Mouse (Mus musculus): ENCODE measurements around the gene Iqsec1. TPM values are rescaled to one million over a fixed set of nuclear protein-coding genes. Genes with fewer than 3 reads are reported as not detected.

The Iqsec1 gene
- total RNA-seq, 4 experiments from 2014 or later: 164 to 183 (median 169) TPM

DNA sequence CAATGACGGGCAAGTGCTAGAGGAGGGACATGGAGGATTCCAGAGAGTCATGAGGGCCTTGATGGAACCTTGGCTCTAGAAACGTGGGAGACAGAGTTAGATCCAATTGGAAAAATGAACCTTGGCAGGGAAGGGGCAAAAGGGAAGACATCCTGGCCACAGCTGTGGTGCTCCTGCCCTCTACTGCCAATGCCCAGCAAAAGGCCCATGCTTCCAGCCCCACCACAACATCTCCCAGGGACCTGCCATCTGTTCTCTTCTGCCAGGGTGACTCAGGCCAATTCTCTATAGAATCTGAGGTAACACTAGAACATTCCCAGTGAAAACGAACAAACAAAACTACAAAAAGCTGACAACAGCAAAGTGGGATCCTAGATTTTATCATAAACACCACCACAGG is 173.1 kb downstream of the Iqsec1 start:
- DNase-seq (ENCODE audit: low spot score): no peak

DNA sequence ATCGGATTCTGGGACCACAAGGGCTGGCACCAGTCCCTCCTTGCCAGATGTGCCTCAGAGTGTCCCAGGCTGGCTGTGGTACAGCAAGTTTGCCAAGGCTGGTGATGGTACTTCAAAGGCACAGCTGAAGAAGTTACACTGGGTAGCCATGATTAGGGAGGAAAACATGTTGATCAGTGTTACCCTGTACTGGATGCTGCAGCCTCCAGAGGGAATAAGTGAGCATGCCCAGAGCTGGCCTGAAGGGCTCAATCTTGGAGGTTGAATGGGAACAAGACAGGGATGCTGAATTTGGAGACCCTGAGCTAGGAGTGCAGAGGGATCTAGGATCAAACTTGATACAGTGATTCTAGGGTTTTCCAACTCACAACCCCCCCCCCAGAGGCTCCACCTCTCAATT is 175.0 kb downstream of the Iqsec1 start:
- DNase-seq (ENCODE audit: low spot score): no peak

DNA sequence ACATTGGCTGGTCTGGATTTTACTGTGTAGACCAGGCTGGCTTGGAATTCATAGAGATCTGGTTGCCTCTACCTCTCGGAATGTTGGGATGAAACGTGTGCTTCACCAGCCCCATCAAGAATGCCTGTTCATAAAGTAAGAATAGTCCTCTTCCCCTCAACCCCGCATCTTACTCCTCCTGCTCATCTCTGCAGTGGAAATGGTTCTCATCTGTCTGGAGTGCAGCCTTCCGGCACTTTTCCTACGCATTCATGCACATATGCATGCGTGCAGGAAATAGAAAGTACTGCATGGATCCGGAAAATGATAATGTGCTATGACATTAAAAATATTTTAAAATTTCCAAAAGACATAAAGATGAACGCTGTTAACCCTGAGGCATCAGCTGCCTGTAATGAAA is 175.9 kb downstream of the Iqsec1 start:
- DNase-seq (ENCODE audit: low spot score): no peak

DNA sequence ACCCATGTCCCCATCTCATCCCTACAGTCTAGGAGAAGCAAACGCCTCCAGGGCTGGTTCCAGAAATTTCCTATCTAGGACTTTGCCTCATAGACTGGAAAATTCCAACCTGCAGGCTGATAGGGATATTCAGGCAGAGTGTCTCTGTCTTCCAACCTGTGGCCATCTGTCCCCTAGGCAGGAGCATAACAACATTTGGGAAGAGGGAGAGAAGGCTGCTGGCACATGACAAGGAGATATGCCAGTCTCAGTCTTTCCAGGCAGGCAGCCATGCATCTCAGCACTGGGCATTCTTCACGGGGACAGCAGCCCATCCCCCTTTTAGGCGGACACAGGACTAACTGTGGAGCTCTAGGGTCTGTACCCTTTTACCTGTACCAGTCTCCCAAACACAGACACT is 176.4 kb downstream of the Iqsec1 start:
- peak; percentile 16 for DNase-seq (ENCODE audit: low spot score)

- DNase-seq (ENCODE audit: low spot score): no peak
These were observed 177.9 kb downstream of the Iqsec1 start for GRCm38 (mm10) chr6:90810576-90810975.

- DNase-seq (ENCODE audit: low spot score): peak; percentile 38
These were observed 178.5 kb downstream of the Iqsec1 start for GRCm38 (mm10) chr6:90809960-90810362.

DNA sequence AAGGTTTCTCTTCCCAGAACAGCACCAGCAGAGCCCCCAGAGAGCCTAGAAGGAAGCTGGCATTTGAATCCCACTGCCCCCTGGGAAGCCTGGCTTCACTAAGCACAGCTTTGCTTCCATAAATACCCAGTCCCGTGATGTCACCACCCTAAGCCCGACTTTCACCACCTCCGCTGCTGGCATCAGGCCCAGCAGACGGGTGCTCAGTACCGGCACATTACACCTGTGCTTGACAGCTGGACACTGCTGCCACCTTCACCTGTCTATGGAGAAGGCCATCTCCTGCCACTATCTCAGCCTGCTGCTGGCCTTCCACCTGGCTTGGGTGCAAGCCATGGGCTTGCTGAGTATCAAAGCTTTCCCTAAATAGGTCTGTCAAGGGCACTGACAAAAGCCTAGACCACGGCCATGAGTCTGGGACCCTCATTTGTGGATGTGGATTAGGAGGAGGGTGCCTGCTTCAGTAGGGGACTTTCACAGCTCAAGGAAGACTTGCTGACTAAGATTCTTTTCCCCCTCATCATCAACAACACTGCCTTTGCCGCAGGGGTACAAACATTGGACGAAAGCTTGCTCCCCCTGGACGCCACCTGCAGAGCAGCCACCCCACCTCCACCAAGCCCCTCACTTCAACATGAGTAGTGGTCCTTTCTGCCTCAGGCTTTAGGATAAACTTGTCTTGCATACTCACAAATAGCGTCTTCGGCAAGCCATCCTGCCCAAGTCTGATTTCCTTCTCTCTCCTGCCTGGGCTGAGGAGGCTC is 179.2 kb downstream of the Iqsec1 start:
- DNase-seq (ENCODE audit: low spot score): peak; percentile 13

GRCm38 (mm10) chr6:90808544-90808943 is 179.9 kb downstream of the Iqsec1 start:
- no peak for DNase-seq (ENCODE audit: low spot score)

GRCm38 (mm10) chr6:90808134-90808533 is 180.4 kb downstream of the Iqsec1 start:
- DNase-seq (ENCODE audit: low spot score): no peak

DNA sequence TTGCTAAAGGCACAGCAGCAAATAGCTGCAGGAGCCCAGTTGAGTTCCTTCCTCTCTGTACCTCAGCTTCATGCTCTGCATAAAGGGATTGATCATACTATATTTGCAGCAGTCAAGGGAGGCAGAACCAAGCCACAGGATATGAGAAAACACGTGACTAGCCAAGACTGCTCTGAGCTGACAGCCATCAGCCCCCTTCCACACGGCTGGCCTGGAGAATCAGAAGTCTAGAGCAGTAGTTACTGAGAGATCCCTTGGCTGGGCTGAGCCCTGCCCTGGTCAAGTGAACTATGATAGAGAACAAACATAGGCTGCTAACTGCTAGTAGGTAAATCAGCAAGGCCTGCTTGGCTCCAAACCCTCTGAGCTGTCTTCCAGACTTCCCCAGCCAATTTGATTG is 180.9 kb downstream of the Iqsec1 start:
- DNase-seq (ENCODE audit: low spot score): no peak

DNA sequence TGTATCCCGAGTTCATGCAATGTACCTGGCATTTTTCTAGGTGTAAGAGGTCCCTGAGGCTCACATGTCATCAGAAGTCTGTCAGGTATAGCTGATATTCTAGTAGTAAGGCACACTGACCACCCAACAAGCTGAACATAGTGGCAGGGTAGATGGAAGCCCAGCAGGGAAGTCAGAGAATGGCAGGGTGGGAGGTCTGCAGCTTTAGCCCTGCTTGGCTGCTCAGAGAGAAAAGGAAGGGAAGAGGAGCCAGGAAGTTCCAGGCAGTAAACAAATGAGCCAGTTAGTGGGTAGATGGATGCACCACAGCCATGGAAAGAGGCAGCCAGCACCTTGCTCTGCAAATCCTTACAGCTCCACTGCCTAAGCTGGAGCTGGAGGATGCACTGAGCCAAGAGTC is 181.7 kb downstream of the Iqsec1 start:
- no peak for DNase-seq (ENCODE audit: low spot score)

DNA sequence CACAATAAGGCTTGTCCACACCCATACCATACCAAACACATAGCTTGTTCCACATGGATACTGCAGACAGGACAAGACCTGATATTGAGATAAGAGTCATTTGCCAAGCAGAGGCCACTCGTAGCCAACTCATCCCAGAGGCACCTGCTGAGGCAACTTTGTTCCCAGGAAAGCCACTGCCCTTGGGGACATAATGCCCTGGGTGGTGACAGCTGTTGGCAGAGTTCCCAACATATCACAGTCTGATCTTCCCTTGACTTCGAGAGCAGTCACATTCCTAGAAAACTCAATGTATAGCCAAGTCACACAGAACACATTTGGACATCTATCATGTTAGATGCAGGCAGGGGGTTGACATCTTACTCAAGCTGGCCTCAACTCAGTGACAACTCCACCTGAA is 183.4 kb downstream of the Iqsec1 start:
- DNase-seq (ENCODE audit: low spot score): no peak

GRCm38 (mm10) chr6:90804646-90805045 is 183.8 kb downstream of the Iqsec1 start:
- no peak for DNase-seq (ENCODE audit: low spot score)

- DNase-seq (ENCODE audit: low spot score): no peak
These were observed 185.9 kb downstream of the Iqsec1 start for GRCm38 (mm10) chr6:90802604-90803003.

- no peak for DNase-seq (ENCODE audit: low spot score)
These were observed 186.4 kb downstream of the Iqsec1 start for GRCm38 (mm10) chr6:90802058-90802457.

DNA sequence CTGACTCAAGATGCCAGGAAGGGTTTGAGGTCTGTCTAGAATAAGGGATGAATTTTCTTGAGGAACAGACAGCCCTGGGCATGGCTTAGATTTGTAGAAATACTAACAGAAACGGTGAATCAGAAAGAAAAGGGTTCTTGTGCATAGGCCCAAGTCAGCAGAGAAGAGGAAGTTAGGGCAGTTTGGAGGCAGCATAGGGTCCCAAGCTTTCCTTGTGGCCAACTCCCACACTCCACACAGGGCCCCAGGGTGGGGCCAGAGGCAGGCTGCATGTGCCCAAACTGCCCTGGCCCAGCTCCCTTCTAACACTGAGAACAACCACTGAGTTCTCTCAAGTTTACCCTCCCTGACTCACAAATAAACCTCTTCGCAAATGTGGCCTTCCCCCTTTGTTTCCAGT is 187.7 kb downstream of the Iqsec1 start:
- no peak for DNase-seq (ENCODE audit: low spot score)

- DNase-seq (ENCODE audit: low spot score): no peak
These were observed 189.4 kb downstream of the Iqsec1 start for GRCm38 (mm10) chr6:90799116-90799515.

GRCm38 (mm10) chr6:90798201-90798600 is 190.3 kb downstream of the Iqsec1 start:
- no peak for DNase-seq (ENCODE audit: low spot score)

GRCm38 (mm10) chr6:90796902-90797596 is 191.4 kb downstream of the Iqsec1 start:
- no peak for DNase-seq (ENCODE audit: low spot score)

DNA sequence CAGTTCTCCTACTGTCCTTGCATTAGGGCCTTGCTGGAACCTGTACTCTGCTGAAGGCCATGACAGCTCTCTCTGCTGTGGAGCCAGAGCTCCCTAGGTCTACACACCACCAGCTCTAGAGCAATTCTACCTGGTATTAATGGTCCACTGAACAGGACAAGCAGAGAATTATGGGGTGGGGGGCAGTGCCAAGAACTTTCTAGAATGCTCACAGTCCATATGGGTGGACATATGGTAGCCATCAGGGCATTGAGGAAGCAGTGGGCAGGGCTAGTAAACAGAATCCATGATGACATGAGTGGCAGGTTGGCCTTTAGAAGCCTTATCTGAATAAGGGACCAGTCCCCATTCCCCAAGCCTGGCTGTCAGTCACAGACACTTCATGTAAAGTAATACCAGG is 197.6 kb downstream of the Iqsec1 start:
- DNase-seq (ENCODE audit: low spot score): no peak

GRCm38 (mm10) chr6:90789520-90789919 is 199.0 kb downstream of the Iqsec1 start:
- DNase-seq (ENCODE audit: low spot score): no peak

DNA sequence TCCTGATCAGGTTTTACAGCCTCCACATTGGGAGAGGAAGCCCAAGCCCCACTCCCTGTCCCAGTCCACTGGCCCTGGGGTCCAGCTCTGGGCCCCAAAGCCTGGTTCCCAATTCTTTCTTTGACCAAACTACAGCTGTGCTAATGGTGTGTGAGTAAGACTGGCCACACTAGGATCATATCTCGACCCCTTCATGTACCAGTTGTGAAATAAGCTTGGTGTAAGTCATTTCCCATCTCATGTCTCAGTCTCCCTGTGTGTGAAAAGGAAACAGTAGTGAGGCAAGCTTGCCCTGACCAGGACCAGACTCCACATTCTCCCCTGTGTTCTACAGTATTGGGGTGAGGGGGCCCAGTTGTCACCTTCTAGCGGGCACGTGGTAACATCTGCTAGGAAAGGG is 200.9 kb downstream of the Iqsec1 start:
- DNase-seq (ENCODE audit: low spot score): no peak

- DNase-seq (ENCODE audit: low spot score): no peak
These were observed 201.4 kb downstream of the Iqsec1 start for GRCm38 (mm10) chr6:90787036-90787435.

Data from heart, adult 8-10 months (tissue).